Mouse (Mus musculus): ENCODE data around the gene 2310034G01Rik. TPM values are rescaled to one million over a fixed set of nuclear protein-coding genes. Genes with fewer than 3 reads are reported as not detected.

The 2310034G01Rik gene
- polyA plus RNA-seq, 1 experiment from 2014 or later, result 1.7 TPM

- peak overlapping the region; percentile 79 for H3K27ac ChIP-seq (replicated peaks)
- H3K27me3 ChIP-seq (ENCODE audit: control insufficient read depth, insufficient read depth, low read length), result no peaks in the 10 kb centered on the region
- WGBS, result under 1% methylated on average over 29 of the region's 29 CpGs
- H3K36me3 ChIP-seq (ENCODE audit: control insufficient read depth, insufficient read depth, low read length), result no peaks in the 10 kb centered on the region
- H3K9me3 ChIP-seq (ENCODE audit: control insufficient read depth, low read length), result no peaks in the 10 kb centered on the region
- peak overlapping the region; percentile 80 for H3K4me2 ChIP-seq (replicated peaks; ENCODE audit: low read depth)
- ATAC-seq (ENCODE audit: low FRiP score, low TSS enrichment) (peak; percentile 83), DNase-seq (ENCODE audit: low spot score) (peak; percentile 93)
- H3K4me3 ChIP-seq (ENCODE audit: low read depth, low read length), result peak overlapping the region; percentile 49
- H3K4me1 ChIP-seq (replicated peaks; ENCODE audit: control insufficient read depth, insufficient read depth), result no peaks in the 10 kb centered on the region
- H3K9ac ChIP-seq (ENCODE audit: low read length), result peak overlapping the region; percentile 61
- TF ChIP-seq EP300 (optimal IDR thresholded peaks at IDR 0.05) (no peak), CTCF (IDR thresholded peaks at IDR 0.05; ENCODE audit: low read depth) (no peak)
Measured at GRCm38 (mm10) chr19:46356701-46357138, 6.6 kb upstream of the 2310034G01Rik start.

DNA sequence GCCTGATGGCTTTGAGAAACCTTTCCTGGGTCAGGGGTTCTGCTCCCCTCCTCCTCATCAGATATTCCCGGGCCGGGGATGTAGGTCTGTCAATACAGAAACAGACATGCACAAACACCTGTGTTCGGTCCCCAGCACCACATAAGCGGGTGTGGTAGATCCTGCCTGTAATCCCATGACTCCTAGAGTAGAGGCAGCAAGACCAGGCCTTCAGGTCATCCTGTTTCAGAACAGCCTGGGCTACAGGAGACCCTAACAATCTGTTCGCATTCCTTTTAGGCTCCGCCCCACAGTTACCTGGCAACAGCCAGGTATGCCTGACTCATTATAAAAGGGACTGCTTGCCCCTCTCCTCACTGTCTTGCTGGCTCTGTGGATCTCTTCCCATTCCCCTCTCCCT lies 552 bp downstream of the 2310034G01Rik start:
- H3K4me2 ChIP-seq (replicated peaks; ENCODE audit: low read depth), result peak overlapping the region; percentile 96
- H3K36me3 ChIP-seq (ENCODE audit: control insufficient read depth, insufficient read depth, low read length), result no peaks in the 10 kb centered on the region
- peak overlapping the region; percentile 78 for H3K9ac ChIP-seq (ENCODE audit: low read length)
- TF ChIP-seq EP300 (optimal IDR thresholded peaks at IDR 0.05), result no peak
- no peak for TF ChIP-seq CTCF (IDR thresholded peaks at IDR 0.05; ENCODE audit: low read depth)
- ATAC-seq (ENCODE audit: low FRiP score, low TSS enrichment) (no peak), DNase-seq (ENCODE audit: low spot score) (no peak)
- 0 out of 2 replicates have a peak overlapping the region, but pooled peaks have one; percentile 49 for H3K27ac ChIP-seq (replicated peaks)
- no peaks in the 10 kb centered on the region for H3K27me3 ChIP-seq (ENCODE audit: control insufficient read depth, insufficient read depth, low read length)
- H3K4me1 ChIP-seq (replicated peaks; ENCODE audit: control insufficient read depth, insufficient read depth), result peaks cover 4% of the 10 kb centered on the region; the same call in 1 of the 2 replicates
- 27% methylated on average over 6 of the region's 6 CpGs for WGBS
- H3K9me3 ChIP-seq (ENCODE audit: control insufficient read depth, low read length), result no peaks in the 10 kb centered on the region
- peak overlapping the region; percentile 63 for H3K4me3 ChIP-seq (ENCODE audit: low read depth, low read length)

DNA sequence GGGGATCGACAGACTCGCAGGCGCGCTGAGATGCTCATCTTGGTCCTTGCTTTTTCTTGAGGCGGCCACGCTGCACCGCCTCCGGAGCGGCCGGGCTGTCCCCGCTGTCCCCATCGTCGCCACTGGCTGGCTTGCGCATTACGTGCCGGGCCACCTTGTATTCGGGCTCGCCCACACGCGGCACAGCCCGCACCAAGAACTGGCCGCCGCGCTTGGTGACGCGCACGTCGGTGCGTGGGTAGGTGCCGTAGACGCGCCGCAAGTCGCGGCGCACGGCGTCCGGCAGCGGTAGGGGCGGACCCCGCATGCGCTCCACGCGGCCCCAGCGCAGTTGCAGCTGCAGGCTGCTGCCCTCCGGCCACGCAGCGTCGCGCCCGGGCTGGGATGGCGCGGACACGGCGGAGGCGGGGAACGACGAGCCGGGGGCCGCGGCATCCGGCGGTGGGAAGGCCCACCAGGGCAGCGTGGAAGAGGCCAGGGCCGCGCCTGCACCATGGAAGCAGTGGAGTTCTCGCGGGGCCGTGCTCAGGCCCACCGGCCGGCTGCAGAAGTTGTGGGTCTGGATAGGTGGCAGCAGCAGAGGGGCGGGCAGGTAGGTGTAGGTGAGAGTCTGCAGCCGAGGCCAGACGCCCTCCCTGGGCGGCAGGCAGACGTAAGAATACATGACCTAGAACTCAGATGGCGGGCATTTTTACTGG lies 1.2 kb downstream of the 2310034G01Rik start:
- Histone ChIP-seq H3K4me1 (replicated peaks; ENCODE audit: control insufficient read depth, insufficient read depth) (peaks cover 4% of the 10 kb centered on the region; the same call in 1 of the 2 replicates), H3K9me3 (ENCODE audit: control insufficient read depth, low read length) (no peaks in the 10 kb centered on the region), H3K27ac (replicated peaks) (peak overlapping the region; percentile 84), H3K27me3 (ENCODE audit: control insufficient read depth, insufficient read depth, low read length) (no peaks in the 10 kb centered on the region), H3K9ac (ENCODE audit: low read length) (peak overlapping the region; percentile 78), H3K36me3 (ENCODE audit: control insufficient read depth, insufficient read depth, low read length) (no peaks in the 10 kb centered on the region), H3K4me2 (replicated peaks; ENCODE audit: low read depth) (peak overlapping the region; percentile 96), H3K4me3 (ENCODE audit: low read depth, low read length) (peak overlapping the region; percentile 63)
- WGBS, result 0% methylated on average over 74 of the region's 78 CpGs
- TF ChIP-seq EP300 (optimal IDR thresholded peaks at IDR 0.05) (no peak), CTCF (IDR thresholded peaks at IDR 0.05; ENCODE audit: low read depth) (peak; percentile 1; the same call in 1 of the 2 replicates)
- peak; percentile 84 for ATAC-seq (ENCODE audit: low FRiP score, low TSS enrichment)
- DNase-seq (ENCODE audit: low spot score), result peak; percentile 84

GRCm38 (mm10) chr19:46347936-46348668 lies 2.0 kb downstream of the 2310034G01Rik start:
- Histone ChIP-seq H3K4me1 (replicated peaks; ENCODE audit: control insufficient read depth, insufficient read depth) (peaks cover 4% of the 10 kb centered on the region; the same call in 1 of the 2 replicates), H3K27ac (replicated peaks) (peak overlapping the region; percentile 84), H3K9me3 (ENCODE audit: control insufficient read depth, low read length) (no peaks in the 10 kb centered on the region), H3K4me3 (ENCODE audit: low read depth, low read length) (peak overlapping the region; percentile 63), H3K27me3 (ENCODE audit: control insufficient read depth, insufficient read depth, low read length) (no peaks in the 10 kb centered on the region), H3K9ac (ENCODE audit: low read length) (peak overlapping the region; percentile 78), H3K36me3 (ENCODE audit: control insufficient read depth, insufficient read depth, low read length) (no peaks in the 10 kb centered on the region), H3K4me2 (replicated peaks; ENCODE audit: low read depth) (peak overlapping the region; percentile 96)
- ATAC-seq (ENCODE audit: low FRiP score, low TSS enrichment), result peak; percentile 47; the same call in 1 of the 2 replicates
- TF ChIP-seq CTCF (IDR thresholded peaks at IDR 0.05; ENCODE audit: low read depth) (no peak), EP300 (optimal IDR thresholded peaks at IDR 0.05) (no peak)
- WGBS, result 23% methylated on average over 14 of the region's 14 CpGs
- DNase-seq (ENCODE audit: low spot score), result peak; percentile 56

DNA sequence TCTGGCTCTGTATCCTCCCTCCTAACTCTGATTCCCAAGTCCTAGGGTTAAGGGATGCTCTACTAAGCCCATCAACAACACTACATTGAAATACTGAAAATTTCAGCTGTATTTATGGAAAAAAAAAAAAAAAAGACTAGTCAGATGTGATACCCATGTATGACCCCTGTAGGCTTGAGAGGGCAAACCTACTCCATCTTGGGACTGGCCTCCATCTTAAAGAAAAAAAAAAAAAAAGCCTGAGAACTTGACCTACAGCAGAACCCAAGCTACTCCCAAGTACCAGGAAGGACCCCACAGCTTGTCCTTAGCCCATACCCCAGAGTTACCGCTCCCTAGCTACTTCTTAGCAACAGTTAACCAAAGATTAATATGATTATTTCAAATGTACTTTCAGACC lies 3.0 kb downstream of the 2310034G01Rik start:
- WGBS, result 96% methylated on average over 1 of the region's 1 CpGs
- TF ChIP-seq CTCF (IDR thresholded peaks at IDR 0.05; ENCODE audit: low read depth) (no peak), EP300 (optimal IDR thresholded peaks at IDR 0.05) (no peak)

More for the DNA sequence above, 3.0 kb downstream of the 2310034G01Rik start:
- Histone ChIP-seq H3K27me3 (ENCODE audit: control insufficient read depth, insufficient read depth, low read length) (no peaks in the 10 kb centered on the region), H3K9me3 (ENCODE audit: control insufficient read depth, low read length) (no peaks in the 10 kb centered on the region), H3K4me2 (replicated peaks; ENCODE audit: low read depth) (no peak overlapping the region), H3K36me3 (ENCODE audit: control insufficient read depth, insufficient read depth, low read length) (no peaks in the 10 kb centered on the region), H3K27ac (replicated peaks) (no peak overlapping the region), H3K4me3 (ENCODE audit: low read depth, low read length) (no peak overlapping the region), H3K4me1 (replicated peaks; ENCODE audit: control insufficient read depth, insufficient read depth) (peaks cover 4% of the 10 kb centered on the region; the same call in 1 of the 2 replicates), H3K9ac (ENCODE audit: low read length) (no peak overlapping the region)
- ATAC-seq (ENCODE audit: low FRiP score, low TSS enrichment) (no peak), DNase-seq (ENCODE audit: low spot score) (no peak)

Measured in stomach, postnatal 0 days (tissue).